Mouse (Mus musculus) adrenal gland, postnatal 25 days (tissue): Measurements from ENCODE around the gene Skap2. TPM values are rescaled to one million over a fixed set of nuclear protein-coding genes. Genes with fewer than 3 reads are reported as not detected.

ENCODE experiments used
- DNase-seq: peaks from one replicate; pipeline ENCODE4 v3.0.0; 2021; ENCODE audit warnings: mixed read lengths
- total RNA-seq: library from RNA; stranded (reverse); gene quantifications from 2 replicates; pipeline ENCODE4 v1.2.3, GENCODE M21; 2021

The Skap2 gene
- total RNA-seq, 1 experiment from 2014 or later: 48.2 TPM

DNA sequence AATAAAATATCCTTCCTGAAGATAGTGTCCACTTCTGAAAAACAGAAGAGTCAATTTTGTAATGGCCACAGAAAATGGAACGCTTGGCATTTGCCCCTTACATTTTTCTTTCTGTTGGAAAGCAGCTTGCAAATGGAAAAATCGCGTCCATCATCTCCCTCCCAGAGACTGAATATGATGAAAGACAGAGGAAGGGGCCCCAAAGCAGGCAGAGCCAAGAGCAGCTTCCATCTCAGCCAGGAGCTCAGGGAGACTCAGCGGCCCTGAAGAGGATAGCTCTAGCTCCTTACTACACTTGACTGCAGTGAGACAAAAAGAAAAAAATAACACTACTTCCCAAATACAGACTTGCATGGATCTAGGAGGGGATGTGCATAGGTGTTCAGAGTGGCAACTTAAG is 122.5 kb downstream of the Skap2 start:
- DNase-seq: no peak

DNA sequence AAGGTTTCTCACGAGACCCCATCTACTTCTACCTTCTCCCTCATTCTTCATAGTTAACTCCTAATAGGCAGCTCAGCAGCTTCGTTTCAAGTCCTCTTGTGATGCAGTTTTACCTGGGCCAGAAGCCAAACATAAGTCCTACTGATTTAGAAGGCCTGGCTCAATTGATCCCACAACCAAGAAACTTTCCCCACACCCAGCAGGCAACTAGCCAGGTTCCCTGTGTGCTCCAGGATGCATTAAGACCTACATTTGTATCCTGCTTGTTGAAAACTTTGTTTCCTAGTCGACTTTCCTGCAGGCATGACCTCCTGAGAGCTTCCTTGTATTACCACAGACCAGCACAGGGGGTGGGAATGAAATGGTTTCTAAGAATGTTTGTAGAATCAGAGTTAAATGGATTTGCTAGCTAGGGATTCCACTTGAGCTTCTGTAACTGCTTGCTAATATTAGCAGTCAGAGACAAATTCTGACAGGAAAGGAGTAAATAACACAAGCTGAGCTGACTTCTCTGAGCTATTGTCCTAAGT is 125.4 kb downstream of the Skap2 start:
- DNase-seq: no peak

DNA sequence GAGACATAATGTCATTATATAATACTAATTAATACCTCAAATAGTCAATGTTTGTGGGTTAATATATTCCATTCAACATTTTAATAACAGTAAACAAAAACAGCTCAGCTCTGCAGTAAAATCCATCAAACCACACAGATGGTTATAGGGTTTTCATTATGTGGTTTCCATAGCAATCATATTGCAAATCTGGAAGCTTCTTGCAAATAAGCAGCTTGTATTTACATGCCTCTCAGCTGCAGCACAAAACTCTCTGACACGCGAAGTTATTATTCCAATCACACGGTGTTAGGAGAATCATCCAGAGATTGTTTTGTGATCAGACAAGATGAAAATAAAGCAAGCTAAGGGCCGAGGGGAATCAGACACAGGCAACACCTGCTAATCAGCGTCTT is 129.5 kb downstream of the Skap2 start:
- DNase-seq: no peak

DNA sequence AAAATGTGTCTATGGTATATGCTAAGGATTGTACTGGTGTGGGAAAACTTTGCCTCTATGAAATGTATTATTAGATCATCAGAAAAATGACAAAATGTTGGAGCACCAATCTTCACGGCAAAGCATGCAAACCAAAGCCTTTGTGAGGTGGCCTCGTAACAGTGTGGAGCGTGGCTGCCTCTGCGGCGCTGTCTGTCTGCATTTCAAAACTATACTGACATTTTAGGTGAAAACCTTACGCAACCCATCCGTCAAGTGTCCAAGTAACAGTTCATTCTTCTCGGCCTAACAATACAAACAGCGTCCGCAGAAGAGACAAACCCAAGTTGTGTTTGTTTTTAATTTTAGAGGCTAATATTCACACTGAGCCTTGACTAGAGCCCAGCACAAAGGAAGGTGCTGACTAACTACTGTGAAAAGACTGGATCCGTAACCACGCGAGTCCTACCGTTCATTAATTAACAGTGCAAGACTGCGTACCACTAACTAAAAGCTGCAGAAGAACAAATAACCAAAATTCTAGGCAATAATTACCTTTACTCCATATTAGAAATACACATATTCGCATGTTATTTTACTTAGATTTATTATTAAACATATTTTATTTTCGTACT is 130.0 kb downstream of the Skap2 start:
- DNase-seq: no peak

DNA sequence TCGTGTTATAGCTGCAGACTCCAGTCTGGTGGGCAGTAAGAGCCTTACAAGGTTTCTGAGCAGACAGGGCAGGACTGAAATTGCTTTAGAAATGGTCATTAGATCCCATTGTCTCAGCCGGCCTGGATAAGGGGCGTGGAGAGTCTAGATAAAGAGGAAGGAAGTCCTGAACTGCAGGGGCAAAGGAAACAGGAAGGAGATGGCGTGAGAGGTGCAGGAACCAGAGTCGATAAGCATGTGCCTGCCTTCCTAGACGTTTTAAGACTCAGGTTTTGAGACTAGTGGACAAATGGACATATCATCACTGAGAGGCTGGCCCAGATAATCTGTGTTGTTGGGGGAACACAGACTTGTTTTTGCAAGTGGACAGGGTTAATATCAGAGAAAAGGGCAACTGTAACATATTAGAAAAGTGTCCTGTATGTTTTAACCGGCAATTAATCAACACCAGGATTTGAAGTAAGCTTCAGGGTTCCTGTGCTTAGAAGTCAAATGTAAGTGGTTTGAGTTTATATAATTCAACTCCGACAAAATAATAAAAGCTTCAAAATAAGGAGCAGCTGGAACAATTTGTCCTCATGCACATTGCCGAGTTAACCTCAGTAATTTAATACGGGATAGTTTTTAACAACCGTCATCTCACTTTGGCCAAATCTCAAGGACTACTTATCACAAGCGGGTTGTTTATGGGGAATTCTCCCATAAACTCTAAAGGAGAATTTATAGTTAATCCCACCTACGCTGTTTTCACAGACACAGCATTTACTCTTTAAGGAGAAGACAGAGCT is 131.0 kb downstream of the Skap2 start:
- no peak for DNase-seq

DNA sequence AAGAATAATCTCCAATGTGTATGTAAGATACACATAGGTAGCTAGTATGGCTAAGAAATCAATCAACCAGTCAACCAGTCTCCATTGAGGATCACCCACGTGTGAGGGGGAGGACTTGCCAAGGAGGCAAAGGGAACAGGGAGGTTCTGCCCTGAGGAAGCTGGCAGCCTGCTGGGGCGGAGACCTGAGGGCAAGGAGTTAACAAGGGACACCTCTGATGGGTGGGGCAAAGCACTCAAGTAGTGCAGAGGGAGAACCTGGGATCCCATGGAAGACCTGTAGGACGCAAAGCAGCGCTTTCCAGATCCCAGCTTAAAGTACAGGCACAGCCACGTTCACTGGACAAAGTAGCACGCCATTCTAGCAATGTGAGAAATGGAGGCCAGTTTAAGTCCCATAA is 131.6 kb downstream of the Skap2 start:
- no peak for DNase-seq

DNA sequence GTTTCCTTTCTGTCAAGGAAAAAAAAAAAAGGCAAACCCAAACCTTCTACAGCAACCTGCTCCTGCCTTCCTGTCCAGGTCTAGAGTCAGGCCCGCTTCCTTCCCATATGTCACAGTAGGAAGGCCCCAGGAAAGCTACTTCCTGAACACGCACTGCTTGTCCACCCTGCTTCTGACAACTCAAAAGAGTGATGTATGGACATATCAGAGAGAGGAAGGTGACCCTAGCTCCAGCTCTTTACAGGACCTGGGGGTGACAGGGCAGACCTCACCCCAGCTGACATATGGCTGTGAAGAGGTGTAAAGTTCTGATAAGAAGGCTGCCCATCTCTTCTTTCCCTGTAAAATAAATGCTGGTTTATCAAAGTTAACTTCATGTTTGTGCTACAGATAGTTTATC is 133.8 kb downstream of the Skap2 start:
- no peak for DNase-seq

DNA sequence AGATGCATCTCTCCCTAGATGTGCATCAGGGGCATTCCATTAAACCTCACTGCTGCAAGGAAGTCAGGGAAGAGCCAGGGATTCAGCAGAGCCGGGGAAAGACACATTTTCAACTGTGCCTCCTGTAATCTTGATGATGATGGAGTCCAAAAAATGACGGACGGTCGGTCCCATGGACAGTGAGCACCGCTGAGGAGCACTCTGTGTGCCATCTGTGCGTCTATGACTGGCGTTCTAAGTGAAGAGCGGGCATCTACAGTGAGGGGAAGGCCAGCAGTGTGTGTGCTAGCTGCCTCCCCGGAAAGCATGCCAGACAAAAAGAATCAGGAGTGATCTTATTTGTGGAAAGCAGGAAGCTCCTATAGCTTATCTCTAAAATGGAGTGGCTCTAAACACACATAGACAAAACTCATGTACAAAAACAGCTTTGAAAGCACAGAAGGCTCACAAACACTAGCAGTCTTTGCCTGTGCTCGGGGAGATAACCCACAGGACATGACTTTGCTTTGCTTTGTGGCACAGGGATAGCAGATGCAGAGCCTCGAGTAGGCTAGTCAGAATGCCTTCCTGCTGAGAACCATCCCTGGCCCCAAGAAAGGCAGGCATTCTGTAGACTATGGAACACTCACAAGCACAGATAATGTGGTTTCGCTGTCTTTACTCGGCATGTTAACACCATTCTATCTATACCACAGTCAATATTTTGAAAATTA is 135.4 kb downstream of the Skap2 start:
- DNase-seq: no peak

DNA sequence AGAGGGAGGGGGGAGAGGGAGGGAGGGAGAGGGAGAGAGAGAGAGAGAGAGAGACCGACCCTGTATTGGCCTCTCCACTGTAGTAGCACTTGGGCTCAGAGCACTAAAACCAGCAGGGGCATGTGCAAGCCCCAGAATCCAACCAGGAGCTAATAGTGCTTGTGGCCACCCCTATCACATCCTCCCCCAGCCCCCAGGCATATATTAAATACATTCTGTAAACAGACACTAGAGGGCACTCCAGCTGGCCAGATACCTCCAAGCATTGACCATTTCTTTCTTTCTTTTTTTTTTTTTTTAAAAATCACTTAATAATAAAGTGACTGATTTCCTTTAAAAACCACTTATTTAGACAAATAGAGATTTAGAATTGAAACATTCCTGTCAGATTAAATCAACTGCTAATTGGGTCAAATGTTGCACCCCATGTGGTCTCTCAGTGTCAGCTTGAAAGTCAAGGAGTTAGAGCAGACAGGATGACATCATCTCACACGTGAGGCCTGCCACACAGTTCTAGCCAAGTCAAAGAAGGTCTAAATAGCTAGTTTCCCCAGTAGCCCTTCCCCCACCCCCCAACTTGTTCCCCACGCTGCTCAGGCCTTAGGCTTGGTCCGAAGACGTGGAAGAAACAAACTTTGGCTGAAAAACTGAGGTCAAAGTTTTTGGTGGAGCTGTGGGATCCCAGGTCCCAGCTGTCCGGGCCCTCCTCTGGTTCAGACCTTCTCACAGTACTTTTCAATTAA is 136.3 kb downstream of the Skap2 start:
- no peak for DNase-seq

DNA sequence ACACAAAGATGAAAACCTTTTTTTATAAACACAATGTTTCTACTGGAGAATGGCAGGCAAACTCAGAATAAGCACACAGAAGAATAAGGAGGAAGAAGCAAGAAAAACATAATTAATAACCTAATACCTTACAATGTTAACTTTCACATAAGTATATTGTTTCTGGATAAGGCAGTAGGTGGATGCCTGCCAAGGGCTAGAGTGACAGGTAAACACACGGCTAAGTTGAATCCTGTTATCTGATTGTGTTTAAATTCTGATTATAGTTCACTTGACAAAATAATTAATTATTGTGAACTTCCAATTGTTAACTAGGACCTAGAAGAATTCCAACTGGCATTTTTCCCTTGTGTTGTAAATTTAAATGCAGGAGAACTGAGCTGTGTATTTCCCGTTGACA is 138.3 kb downstream of the Skap2 start:
- DNase-seq: no peak

DNA sequence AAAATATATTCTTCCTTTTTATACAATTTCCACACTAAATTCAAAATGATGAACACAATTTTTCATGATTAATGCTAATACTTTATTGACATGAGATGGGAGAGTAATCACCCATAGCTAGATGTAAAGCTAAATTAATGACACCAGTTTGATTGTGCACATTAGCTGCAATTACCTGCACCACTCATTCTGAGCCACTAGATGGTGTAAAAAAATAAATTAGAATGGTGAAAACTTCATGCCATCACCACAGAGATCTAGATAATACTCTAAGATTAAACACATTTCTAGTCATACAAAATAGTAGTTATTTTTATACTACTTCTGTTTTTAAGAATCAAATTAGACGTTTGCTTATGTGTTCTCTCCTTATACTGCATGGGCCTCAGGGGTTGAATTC is 141.2 kb downstream of the Skap2 start:
- no peak for DNase-seq

DNA sequence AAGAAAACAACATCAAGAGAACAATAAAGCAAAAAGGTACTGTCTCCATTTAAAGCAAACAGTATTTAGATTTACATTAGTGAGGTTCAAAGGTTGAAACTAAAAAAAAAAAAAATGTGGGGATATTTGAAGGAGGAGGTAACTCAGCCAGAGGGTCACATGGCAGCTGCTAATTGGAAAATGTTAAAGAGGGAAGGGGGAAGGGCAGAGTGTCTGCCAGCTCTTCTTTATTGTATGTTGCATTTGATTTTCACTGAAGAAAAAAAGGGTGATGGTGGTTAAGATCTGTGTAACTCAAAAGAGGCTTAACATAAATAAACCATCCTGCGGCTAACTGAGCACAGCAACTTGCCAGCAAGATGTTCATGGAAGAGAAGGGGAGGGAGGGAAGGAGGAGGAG is 142.1 kb downstream of the Skap2 start:
- DNase-seq: no peak

DNA sequence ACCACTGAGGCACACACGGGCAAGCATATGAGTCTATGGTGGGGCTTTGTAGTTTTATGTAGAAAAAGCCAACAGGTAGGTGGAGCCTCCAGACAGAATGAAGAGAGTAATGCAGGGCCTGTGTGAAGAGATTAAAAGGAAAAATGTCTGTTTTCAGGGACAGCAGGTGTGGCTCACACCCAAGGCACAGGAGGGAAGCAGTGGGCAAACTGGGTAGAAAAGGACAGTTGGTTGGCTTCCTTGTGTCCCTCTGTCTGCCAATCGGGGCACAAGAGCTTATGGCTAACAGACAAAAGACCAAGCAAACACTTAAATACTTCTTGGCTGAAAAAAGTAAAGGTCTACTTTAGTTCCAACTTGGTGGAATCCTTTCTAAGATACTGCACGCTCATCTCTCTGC is 145.8 kb downstream of the Skap2 start:
- DNase-seq: no peak

DNA sequence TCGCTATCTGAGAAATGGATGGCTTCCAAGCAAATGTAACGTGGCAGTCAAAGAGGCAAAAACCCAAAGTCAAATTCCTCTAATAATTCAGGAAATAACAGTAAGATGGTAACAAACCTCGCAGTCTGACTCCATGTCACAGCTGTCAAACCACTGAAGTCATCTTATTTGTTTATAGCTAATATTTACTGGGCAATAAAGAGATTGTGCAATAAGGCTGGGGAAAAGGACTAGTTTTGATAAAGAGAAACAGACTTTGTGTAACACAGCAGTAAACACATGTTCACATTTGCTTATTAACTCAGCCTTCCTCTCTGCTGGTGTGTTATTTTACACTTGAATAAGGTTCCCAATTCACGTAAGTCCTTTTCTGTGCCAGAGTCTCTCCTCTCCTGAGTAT is 148.8 kb downstream of the Skap2 start:
- no peak for DNase-seq

DNA sequence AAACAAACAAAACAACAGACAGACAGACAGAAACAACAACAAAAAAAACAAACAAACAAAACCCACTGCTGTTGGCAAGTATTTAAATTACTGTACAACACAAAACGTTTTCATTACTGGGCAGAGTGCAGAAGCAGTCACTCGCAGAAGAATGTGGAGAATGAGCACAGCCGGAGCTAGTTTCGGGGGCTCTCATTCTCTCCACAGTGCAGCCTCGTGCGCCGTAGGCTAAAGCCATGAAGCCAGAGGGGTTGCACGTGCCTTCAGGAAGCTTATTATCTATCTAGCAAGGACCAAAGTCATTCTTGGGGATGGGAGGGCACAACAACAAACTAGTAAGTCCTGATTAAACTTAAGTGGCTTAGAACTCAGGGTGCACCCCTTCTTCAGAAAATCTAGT is 152.0 kb downstream of the Skap2 start:
- DNase-seq: no peak

DNA sequence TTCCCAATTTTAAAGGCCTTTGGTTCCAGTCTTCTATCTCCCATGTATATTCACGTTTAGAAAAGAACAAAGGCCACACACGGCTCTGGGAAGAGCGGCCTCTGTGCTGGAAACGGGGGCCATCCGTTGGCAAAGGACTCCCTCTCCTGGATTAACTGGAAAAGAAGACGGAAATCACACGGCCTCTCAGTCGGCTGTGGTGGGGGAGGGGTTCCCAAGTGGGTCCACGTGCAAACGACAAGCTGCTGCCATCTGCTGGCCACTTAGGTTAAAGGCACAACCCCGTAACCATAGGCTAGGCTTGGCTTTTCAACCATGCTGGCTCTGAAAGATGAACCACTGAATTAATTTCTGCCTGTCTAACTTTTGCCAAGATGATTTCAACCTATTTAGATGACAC is 154.5 kb downstream of the Skap2 start:
- DNase-seq: peak; percentile 96

DNA sequence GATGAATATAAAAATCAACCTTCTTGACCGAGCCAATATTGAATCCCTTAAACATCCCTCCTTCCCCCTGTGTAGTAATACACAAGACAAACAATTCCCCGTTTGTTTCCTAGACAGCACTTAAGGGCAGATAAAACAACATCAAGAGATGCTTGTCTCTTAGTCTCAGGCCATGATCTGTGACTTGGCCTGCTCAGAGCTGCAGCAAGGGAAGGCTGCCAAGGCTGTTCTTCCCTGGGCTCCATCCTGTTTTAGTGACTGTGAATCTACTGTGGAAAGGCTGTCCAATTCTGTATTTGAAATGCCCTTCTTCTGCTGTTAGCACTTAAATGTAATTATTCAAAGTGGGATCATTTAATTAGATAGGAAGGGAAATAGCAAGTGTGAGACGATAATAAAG is 159.1 kb downstream of the Skap2 start:
- DNase-seq: peak; percentile 24

DNA sequence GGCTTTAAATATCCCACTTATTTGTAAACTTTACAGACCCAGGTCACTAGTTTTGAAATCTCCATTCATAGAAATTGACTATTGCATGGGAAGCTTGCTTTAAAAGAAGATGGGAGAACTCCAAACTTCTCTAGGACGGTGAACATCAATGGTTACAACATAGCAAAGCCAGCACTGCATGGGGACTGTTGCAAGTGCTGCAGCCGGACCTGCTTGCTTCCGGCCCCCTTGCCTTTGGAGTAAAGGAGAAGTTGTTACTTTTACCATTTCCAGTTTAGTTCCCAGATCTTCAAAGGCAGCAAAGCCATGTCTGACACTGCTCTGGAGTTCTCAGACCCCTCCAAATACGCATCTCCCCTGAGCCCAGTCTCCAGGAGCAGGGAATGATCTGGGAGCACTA is 159.7 kb downstream of the Skap2 start:
- no peak for DNase-seq

DNA sequence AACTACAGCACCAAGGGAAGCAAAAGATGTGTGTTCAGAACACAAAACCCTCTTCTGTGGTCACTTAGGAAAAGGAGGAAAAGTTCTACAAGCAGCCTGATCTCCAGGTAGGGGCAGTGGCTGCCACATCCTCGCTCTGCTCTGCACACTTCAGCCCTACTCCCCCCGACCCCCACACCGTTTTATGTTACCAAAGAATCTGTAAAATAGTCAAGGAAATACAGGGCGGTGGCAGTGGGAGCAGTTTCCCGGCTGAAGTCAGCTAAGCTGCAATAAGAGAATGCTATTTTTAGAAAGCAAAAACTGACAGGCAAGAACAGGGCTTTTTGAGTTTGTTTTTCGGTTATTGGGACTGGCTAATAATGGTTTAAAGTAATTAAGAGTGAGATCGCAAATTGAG is 160.8 kb downstream of the Skap2 start:
- no peak for DNase-seq

DNA sequence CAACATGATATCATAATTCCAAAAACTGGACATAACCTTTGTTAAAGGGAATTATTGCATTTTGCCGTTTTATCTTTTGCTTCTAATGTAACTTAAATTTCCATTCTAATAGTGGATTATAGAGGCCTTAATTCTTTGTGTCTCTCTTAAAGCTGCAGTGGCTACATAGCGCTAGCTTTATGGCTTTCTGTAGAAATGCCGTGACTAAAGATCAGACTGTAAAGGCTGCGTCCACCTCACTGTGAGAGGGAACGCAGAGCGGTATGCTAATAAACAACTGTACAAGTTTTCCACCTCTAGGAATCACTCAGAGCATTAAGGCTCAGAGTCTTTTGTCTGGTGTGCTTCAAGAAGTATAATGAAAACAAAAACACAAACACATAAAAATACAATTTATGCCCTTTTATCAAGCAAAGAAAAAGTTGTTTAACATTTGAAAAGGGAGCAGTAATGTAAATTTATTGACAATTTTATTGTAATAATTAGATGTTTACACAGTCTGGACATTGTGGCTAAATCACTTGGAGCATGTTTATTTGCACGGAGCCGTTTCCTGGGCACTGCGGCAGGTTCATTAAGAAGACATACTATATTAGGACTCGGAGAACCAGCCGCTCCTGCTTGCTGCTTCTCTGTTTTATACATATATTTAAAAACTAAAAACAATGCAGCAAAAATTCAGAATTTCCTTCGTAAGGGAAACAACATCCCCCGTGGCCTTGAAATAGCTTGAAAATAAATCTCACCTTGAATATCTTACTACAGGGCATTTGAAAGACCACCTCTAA is 162.1 kb downstream of the Skap2 start:
- DNase-seq: no peak

DNA sequence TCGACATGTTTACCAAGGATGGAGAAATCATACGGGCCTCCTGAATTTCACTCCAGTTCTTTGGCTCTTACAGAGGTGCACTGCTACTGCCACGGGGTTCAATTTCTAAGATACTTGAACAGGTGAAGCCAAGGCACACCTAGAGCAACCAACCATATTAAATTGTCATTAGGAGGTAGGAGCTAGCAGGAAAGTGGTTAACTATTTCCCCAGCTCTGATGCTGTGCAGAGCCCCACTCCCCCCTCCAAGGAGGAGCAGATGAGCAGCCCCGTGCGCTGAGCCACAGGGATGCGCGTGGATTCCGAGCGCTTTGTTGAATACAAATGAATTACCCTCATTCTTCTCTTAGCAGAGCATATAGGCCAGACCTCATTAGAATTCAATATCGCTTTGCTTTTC is 162.8 kb downstream of the Skap2 start:
- no peak for DNase-seq

DNA sequence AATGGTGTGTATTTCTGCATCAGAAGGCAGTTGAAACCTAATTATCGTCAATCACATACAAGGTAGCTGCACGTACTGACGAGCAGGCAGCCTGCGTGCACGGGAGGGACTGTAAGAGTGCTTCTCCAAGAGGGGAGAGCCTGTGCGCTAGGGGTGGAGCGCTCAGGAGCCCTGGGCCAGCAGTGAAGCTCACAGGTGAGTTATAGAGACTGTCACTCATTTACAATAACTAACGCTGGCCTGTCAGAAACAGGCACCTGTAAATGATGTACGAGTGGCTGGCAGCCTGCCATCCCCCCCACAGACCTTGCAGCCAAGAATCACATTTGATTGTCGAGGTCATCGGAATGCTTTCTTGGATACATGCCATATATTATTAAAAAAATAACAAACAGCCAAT is 168.2 kb downstream of the Skap2 start:
- peak; percentile 53 for DNase-seq
